Mouse (Mus musculus): ENCODE measurements around the gene Abcc4.

DNA sequence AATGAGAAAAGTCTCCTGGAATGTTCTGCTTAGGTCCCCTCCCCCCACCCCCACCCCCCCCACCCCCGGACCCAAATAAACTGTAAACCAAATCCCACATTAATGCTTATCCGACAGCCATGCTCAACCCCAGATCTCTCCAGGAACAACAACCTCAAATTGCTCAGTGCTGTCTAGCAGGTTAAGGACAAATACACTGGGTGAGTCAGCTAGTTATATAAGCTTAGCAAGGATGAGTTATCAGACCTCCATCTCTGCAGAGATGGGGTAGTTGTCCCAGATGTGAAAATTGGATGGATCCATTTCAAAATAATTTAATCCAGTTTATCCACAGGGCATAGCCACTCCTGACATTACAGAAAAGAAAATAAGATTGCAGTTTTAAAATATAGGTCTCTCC lies 210.6 kb downstream of the Abcc4 start:
- TF ChIP-seq ZNF384 (IDR thresholded peaks at IDR 0.05; ENCODE audit: low read depth, low read length) (no peak), HCFC1 (IDR thresholded peaks at IDR 0.05; ENCODE audit: borderline replicate concordance, insufficient read depth, low read length) (no peak), ZC3H11A (IDR thresholded peaks at IDR 0.05; ENCODE audit: borderline replicate concordance, low read depth, low read length) (no peak)
